Mouse (Mus musculus) limb, embryonic 10.5 days (tissue): ENCODE data around the gene Musk. TPM values are rescaled to one million over a fixed set of nuclear protein-coding genes. Genes with fewer than 3 reads are reported as not detected.
"Not testable (repeated sequence)": the region's sequence is repeated elsewhere in the genome, so short reads cannot be mapped to it uniquely, and the experiment has no call there.

ENCODE experiments used
- DNase-seq: peaks from one replicate; pipeline ENCODE4 v3.0.0-alpha.2; 2017; ENCODE audit warnings: low spot score
- H3K27ac ChIP-seq: fragments of 300-500 bp; sonication (generic); 2 replicates; pipeline ENCODE4 v1.5.1; 2016; ENCODE audit warnings: mild to moderate bottlenecking
- H3K27me3 ChIP-seq: fragments of 300-500 bp; sonication (generic); 2 replicates; pipeline ENCODE4 v1.6.1; 2016; ENCODE audit warnings: low read depth, mild to moderate bottlenecking; ENCODE audit not compliant: poor library complexity, severe bottlenecking
- H3K36me3 ChIP-seq: fragments of 300-500 bp; sonication (generic); 2 replicates; pipeline ENCODE4 v1.6.1; 2016; ENCODE audit warnings: mild to moderate bottlenecking, moderate library complexity
- H3K4me1 ChIP-seq: fragments of 300-500 bp; sonication (generic); 2 replicates; pipeline ENCODE4 v1.6.1; 2016
- H3K4me3 ChIP-seq: fragments of 300-500 bp; sonication (generic); 2 replicates; pipeline ENCODE4 v1.5.1; 2016; ENCODE audit warnings: mild to moderate bottlenecking, moderate library complexity
- H3K9me3 ChIP-seq: fragments of 300-500 bp; sonication (generic); replicated peaks from 2 replicates; pipeline ENCODE4 v1.6.1; 2016; ENCODE audit warnings: mild to moderate bottlenecking
- whole genome bisulfite sequencing: fragments of 180-500 bp; shearing (Covaris S2); methylation state at CpG from one replicate; pipeline ENCODE4 v1.1.7; 2016; 5-methylcytosine and 5-hydroxymethylcytosine counted together
- polyA plus RNA-seq: library from polyadenylated mRNA; unstranded; fragments of >200 nt; fragmentation: Nextera tagmentation; extraction: Ambion mirVana; gene quantifications from 2 replicates; pipeline ENCODE4 v1.2.1, GENCODE M21; 2016

Musk gene
- polyA plus RNA-seq = 0.26 TPM in 1 of 2 replicates, not detected in the other

- no peak for DNase-seq
- Histone ChIP-seq H3K9me3 (no peaks in the 10 kb centered on the region), H3K4me3 (no peak within 1 kb of the TSS), H3K27me3 (no peaks in the 10 kb centered on the region), H3K36me3 (no peaks in the 10 kb centered on the region), H3K27ac (no peak within 1 kb of the TSS), H3K4me1 (no peaks in the 10 kb centered on the region)
- 77% methylated on average over 11 of the region's 11 CpGs for WGBS
Measured at GRCm38 (mm10) chr4:58285687-58286086, at the start of gene Musk. Gene Musk, plus strand, starts transcription at chr4:58285960.

GRCm38 (mm10) chr4:58240416-58240815 is 45.3 kb upstream of the Musk start:
- Histone ChIP-seq H3K27me3 (no peaks in the 10 kb centered on the region), H3K27ac (no peak overlapping the region), H3K36me3 (no peaks in the 10 kb centered on the region), H3K4me1 (no peaks in the 10 kb centered on the region), H3K9me3 (no peaks in the 10 kb centered on the region), H3K4me3 (no peak overlapping the region)
- WGBS = 89% methylated on average over 7 of the region's 7 CpGs
- no peak for DNase-seq

GRCm38 (mm10) chr4:58245544-58245943 is 40.2 kb upstream of the Musk start:
- H3K27ac ChIP-seq = no peak overlapping the region
- 100% methylated on average over 1 of the region's 1 CpGs for WGBS
- H3K36me3 ChIP-seq = no peaks in the 10 kb centered on the region
- H3K4me3 ChIP-seq = no peak overlapping the region
- no peaks in the 10 kb centered on the region for H3K9me3 ChIP-seq
- no peaks in the 10 kb centered on the region for H3K27me3 ChIP-seq
- no peak for DNase-seq
- no peaks in the 10 kb centered on the region for H3K4me1 ChIP-seq

GRCm38 (mm10) chr4:58252381-58252780 is 33.4 kb upstream of the Musk start:
- no peak for DNase-seq
- WGBS = 89% methylated on average over 3 of the region's 3 CpGs
- Histone ChIP-seq H3K27ac (no peak overlapping the region), H3K36me3 (no peaks in the 10 kb centered on the region), H3K4me3 (no peak overlapping the region), H3K4me1 (no peaks in the 10 kb centered on the region), H3K27me3 (no peaks in the 10 kb centered on the region), H3K9me3 (no peaks in the 10 kb centered on the region)

- Histone ChIP-seq H3K4me1 (no peaks in the 10 kb centered on the region), H3K36me3 (no peaks in the 10 kb centered on the region), H3K4me3 (no peak overlapping the region), H3K9me3 (no peaks in the 10 kb centered on the region), H3K27ac (no peak overlapping the region), H3K27me3 (no peaks in the 10 kb centered on the region)
- DNase-seq = no peak
- 47% methylated on average over 5 of the region's 5 CpGs for WGBS
Measured at GRCm38 (mm10) chr4:58253410-58253809, 32.4 kb upstream of the Musk start.

GRCm38 (mm10) chr4:58260767-58261166 is 25.0 kb upstream of the Musk start:
- H3K4me3 ChIP-seq, H3K27ac ChIP-seq, H3K9me3 ChIP-seq, H3K36me3 ChIP-seq, H3K4me1 ChIP-seq, DNase-seq, H3K27me3 ChIP-seq: not testable (repeated sequence)
- 93% methylated on average over 21 of the region's 21 CpGs for WGBS

- Histone ChIP-seq H3K4me1 (peaks cover 11% of the 10 kb centered on the region), H3K36me3 (no peaks in the 10 kb centered on the region), H3K9me3 (no peaks in the 10 kb centered on the region), H3K27ac (no peak overlapping the region), H3K27me3 (no peaks in the 10 kb centered on the region), H3K4me3 (no peak overlapping the region)
- 69% methylated on average over 7 of the region's 7 CpGs for WGBS
- DNase-seq = peak; percentile 47
Measured at GRCm38 (mm10) chr4:58266294-58266693, 19.5 kb upstream of the Musk start.

- H3K4me3 ChIP-seq = no peak overlapping the region
- 63% methylated on average over 4 of the region's 4 CpGs for WGBS
Measured at GRCm38 (mm10) chr4:58268897-58269542, 16.7 kb upstream of the Musk start.

GRCm38 (mm10) chr4:58269961-58270360 is 15.8 kb upstream of the Musk start:
- H3K27me3 ChIP-seq = no peaks in the 10 kb centered on the region
- no peaks in the 10 kb centered on the region for H3K36me3 ChIP-seq

More at GRCm38 (mm10) chr4:58268897-58269542, 16.7 kb upstream of the Musk start:
- peak; percentile 25 for DNase-seq
- Histone ChIP-seq H3K36me3 (no peaks in the 10 kb centered on the region), H3K27me3 (no peaks in the 10 kb centered on the region), H3K9me3 (no peaks in the 10 kb centered on the region), H3K27ac (no peak overlapping the region), H3K4me1 (peaks cover 11% of the 10 kb centered on the region)

GRCm38 (mm10) chr4:58270956-58271355 is 14.8 kb upstream of the Musk start:
- DNase-seq = no peak
- no peak overlapping the region for H3K27ac ChIP-seq
- no peaks in the 10 kb centered on the region for H3K36me3 ChIP-seq
- H3K4me1 ChIP-seq = peaks cover 11% of the 10 kb centered on the region
- 100% methylated on average over 1 of the region's 1 CpGs for WGBS
- H3K27me3 ChIP-seq = no peaks in the 10 kb centered on the region
- no peaks in the 10 kb centered on the region for H3K9me3 ChIP-seq
- H3K4me3 ChIP-seq = no peak overlapping the region

More at GRCm38 (mm10) chr4:58269961-58270360, 15.8 kb upstream of the Musk start:
- Histone ChIP-seq H3K27ac (no peak overlapping the region), H3K4me1 (peaks cover 11% of the 10 kb centered on the region), H3K9me3 (no peaks in the 10 kb centered on the region), H3K4me3 (no peak overlapping the region)
- 93% methylated on average over 2 of the region's 2 CpGs for WGBS
- no peak for DNase-seq

GRCm38 (mm10) chr4:58271504-58272162 is 14.1 kb upstream of the Musk start:
- no peak for DNase-seq
- Histone ChIP-seq H3K27me3 (no peaks in the 10 kb centered on the region), H3K4me3 (no peak overlapping the region), H3K9me3 (no peaks in the 10 kb centered on the region), H3K4me1 (peaks cover 11% of the 10 kb centered on the region), H3K36me3 (no peaks in the 10 kb centered on the region), H3K27ac (no peak overlapping the region)
- WGBS = 85% methylated on average over 10 of the region's 10 CpGs

- H3K4me3 ChIP-seq = no peak overlapping the region
- H3K36me3 ChIP-seq = no peaks in the 10 kb centered on the region
- H3K27me3 ChIP-seq = no peaks in the 10 kb centered on the region
- no peaks in the 10 kb centered on the region for H3K9me3 ChIP-seq
- H3K27ac ChIP-seq = no peak overlapping the region
- whole genome bisulfite sequencing = 83% methylated on average over 8 of the region's 8 CpGs
- no peak for DNase-seq
- H3K4me1 ChIP-seq = peaks cover 3% of the 10 kb centered on the region; the same call in 1 of the 2 replicates
Measured at GRCm38 (mm10) chr4:58275261-58275895, 10.4 kb upstream of the Musk start.

GRCm38 (mm10) chr4:58278368-58278767 is 7.4 kb upstream of the Musk start:
- H3K4me3 ChIP-seq = no peak overlapping the region
- H3K27me3 ChIP-seq = no peaks in the 10 kb centered on the region
- H3K9me3 ChIP-seq = no peaks in the 10 kb centered on the region
- WGBS = 90% methylated on average over 6 of the region's 6 CpGs
- no peaks in the 10 kb centered on the region for H3K36me3 ChIP-seq
- no peak overlapping the region for H3K27ac ChIP-seq
- no peak for DNase-seq
- 0 out of 2 replicates have a peak, but pooled peaks cover 3% of the 10 kb centered on the region for H3K4me1 ChIP-seq
